Mouse (Mus musculus) liver, adult 2 months (tissue): ENCODE measurements around the gene Dnajc11.

Experiments
- CTCF ChIP-seq: fragments of 200-500 bp; IDR thresholded peaks from 2 replicates; pipeline ENCODE4 v1.5.1; 2011; ENCODE audit warnings: low read depth, low read length, control low read depth
- POLR2A ChIP-seq: fragments of 200-500 bp; IDR thresholded peaks from 2 replicates; pipeline ENCODE4 v1.6.1; 2011; ENCODE audit warnings: low read length, control low read depth; ENCODE audit not compliant: insufficient read depth; ENCODE audit errors: extremely low read depth

- TF ChIP-seq CTCF, result peak; percentile 100
- no peak for TF ChIP-seq POLR2A
These were observed 47.9 kb downstream of the Dnajc11 start for GRCm38 (mm10) chr4:151981363-151981762.
